Mouse (Mus musculus) heart, adult 2 months (tissue): ENCODE measurements around the gene Sim1.

Experiments used
- CTCF ChIP-seq: fragments of 200-600 bp; IDR thresholded peaks from 2 replicates; pipeline ENCODE4 v1.8.1; 2022; ENCODE audit warnings: antibody characterized with exemption, mild to moderate bottlenecking, moderate library complexity
- EP300 ChIP-seq: fragments of 200-500 bp; IDR thresholded peaks from 2 replicates; pipeline ENCODE4 v1.6.1; 2011; ENCODE audit warnings: low read depth, low read length, control low read depth; ENCODE audit not compliant: insufficient read depth
- POLR2A ChIP-seq: fragments of 200-500 bp; IDR thresholded peaks from 2 replicates; pipeline ENCODE4 v1.6.1; 2011; ENCODE audit warnings: mild to moderate bottlenecking, low read depth, low read length, control low read depth; ENCODE audit not compliant: insufficient read depth

DNA sequence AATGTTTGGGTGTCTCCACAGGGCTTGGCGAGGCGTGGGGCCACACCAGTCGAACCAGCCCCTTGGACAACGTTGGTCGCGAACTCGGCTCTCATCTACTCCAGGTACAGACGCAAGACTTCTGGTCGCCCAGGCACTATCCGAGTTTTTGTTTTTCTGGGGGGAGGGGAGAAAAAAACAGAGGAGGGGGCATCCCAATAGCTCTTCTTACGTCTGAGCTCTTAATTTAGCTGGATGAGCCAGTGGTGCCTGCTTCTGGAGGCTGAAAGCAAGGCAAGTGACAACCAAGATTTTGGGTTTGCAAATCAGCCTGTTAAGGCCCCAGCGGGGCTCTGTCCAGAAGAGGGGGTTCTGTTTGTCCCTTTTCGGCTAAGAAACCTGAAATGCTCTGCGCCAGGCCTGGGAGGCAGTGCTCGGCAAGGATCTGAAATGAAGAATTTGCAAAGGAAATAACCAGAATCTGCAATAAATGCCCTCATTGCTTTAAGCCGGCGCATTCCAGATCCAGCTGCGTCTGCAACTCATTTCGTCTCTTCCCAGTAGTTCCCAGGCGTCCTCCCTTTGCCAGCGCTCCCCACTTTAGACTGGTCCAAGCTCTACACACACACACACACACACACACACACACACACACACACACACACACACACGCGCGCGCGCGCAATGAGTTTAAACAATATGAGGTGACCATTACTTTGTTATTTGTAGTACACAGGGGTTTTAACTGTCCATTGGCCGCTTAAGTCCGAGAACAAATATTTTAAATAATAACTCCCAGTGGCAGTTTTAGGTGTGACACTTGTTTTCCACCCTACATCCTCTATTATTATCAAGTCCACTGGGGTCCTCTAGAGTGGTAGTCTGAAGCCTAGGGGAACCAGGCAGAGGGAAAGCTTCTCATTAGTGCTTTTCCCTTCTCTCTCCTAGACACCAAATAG is 10.5 kb downstream of the Sim1 start:
- TF ChIP-seq POLR2A (no peak), CTCF (no peak), EP300 (no peak)
